Mouse (Mus musculus) forebrain, embryonic 15.5 days (tissue): Measurements from ENCODE around the gene Nmur1. TPM values are rescaled to one million over a fixed set of nuclear protein-coding genes. Genes with fewer than 3 reads are reported as not detected.
A peak's percentile ranks its signal among the peaks of the same experiment; 100 is the strongest.

Source experiments
- ATAC-seq: fragments of 200-750 bp; cut with Nextera tagmentation; replicated peaks from 2 replicates; pipeline ENCODE4 v1.8.0; 2017; ENCODE audit warnings: mild to moderate bottlenecking, moderate TSS enrichment, moderate library complexity
- H3K27ac ChIP-seq: fragments of 300-500 bp; sonication (generic); replicated peaks from 2 replicates; pipeline ENCODE4 v1.5.1; 2015; ENCODE audit warnings: mild to moderate bottlenecking, inconsistent platforms
- H3K27me3 ChIP-seq: fragments of 300-500 bp; sonication (generic); 2 replicates; pipeline ENCODE4 v1.6.1; 2015; ENCODE audit warnings: inconsistent platforms
- H3K36me3 ChIP-seq: fragments of 300-500 bp; sonication (generic); 2 replicates; pipeline ENCODE4 v1.6.1; 2015; ENCODE audit warnings: mild to moderate bottlenecking, inconsistent platforms
- H3K4me1 ChIP-seq: fragments of 300-500 bp; sonication (generic); 2 replicates; pipeline ENCODE4 v1.6.1; 2015; ENCODE audit warnings: inconsistent platforms
- H3K4me2 ChIP-seq: fragments of 300-500 bp; sonication (generic); replicated peaks from 2 replicates; pipeline ENCODE4 v1.6.1; 2015; ENCODE audit warnings: mild to moderate bottlenecking, inconsistent platforms
- H3K4me3 ChIP-seq: fragments of 300-500 bp; sonication (generic); 2 replicates; pipeline ENCODE4 v1.5.1; 2015; ENCODE audit warnings: mild to moderate bottlenecking, inconsistent platforms
- H3K9ac ChIP-seq: fragments of 300-500 bp; sonication (generic); replicated peaks from 2 replicates; pipeline ENCODE4 v1.6.1; 2015; ENCODE audit warnings: mild to moderate bottlenecking, inconsistent platforms
- H3K9me3 ChIP-seq: fragments of 300-500 bp; sonication (generic); 2 replicates; pipeline ENCODE4 v1.6.1; 2016; ENCODE audit warnings: inconsistent platforms
- WGBS: fragments of 180-500 bp; shearing (Covaris S2); methylation state at CpG from one replicate; pipeline ENCODE4 v1.1.7; 2015; ENCODE audit warnings: mixed read lengths; 5-methylcytosine and 5-hydroxymethylcytosine counted together
- polyA plus RNA-seq: library from polyadenylated mRNA; unstranded; fragments of >200 nt; fragmentation: Nextera tagmentation; extraction: Ambion mirVana; gene quantifications from 2 replicates; pipeline ENCODE4 v1.2.1, GENCODE M21; 2015

Nmur1 gene
- polyA plus RNA-seq, 1 experiment from 2014 or later: 0.18 TPM

- H3K27ac ChIP-seq: no peak overlapping the region
- no peak overlapping the region for H3K9ac ChIP-seq
- no peak overlapping the region for H3K4me3 ChIP-seq
- H3K27me3 ChIP-seq: no peaks in the 10 kb centered on the region
- peaks cover 28% of the 10 kb centered on the region for H3K4me1 ChIP-seq
- H3K36me3 ChIP-seq: peaks cover 5% of the 10 kb centered on the region
- WGBS: 93% methylated on average over 4 of the region's 4 CpGs
- no peak for ATAC-seq
- H3K9me3 ChIP-seq: no peaks in the 10 kb centered on the region
- H3K4me2 ChIP-seq: no peak overlapping the region
Measured at GRCm38 (mm10) chr1:86361852-86362615, 64.0 kb downstream of the Nmur1 start.

DNA sequence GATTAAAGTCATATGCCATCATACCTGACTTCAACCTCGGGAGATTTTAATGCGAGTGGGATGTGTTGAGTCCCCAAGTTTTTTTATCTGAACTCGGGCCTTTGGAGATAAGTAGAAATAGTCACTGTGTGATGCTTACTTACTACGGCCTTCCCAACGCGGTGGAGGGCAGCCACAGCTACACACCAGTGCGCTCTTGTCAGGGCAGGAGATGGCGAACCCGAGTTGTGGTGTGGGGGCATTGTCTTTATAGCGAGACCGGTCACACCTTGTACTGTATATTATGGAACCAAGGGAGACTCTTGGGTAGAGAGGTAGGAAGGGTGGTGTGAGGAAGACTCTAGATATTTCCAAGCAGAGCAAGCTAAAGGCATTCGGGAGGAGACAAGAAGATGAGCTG, 65.6 kb downstream of the Nmur1 start:
- Histone ChIP-seq H3K36me3 (peaks cover 21% of the 10 kb centered on the region), H3K27me3 (no peaks in the 10 kb centered on the region), H3K4me1 (peaks cover 29% of the 10 kb centered on the region), H3K9me3 (no peaks in the 10 kb centered on the region), H3K9ac (peak overlapping the region; percentile 87), H3K4me3 (peak overlapping the region; percentile 96), H3K4me2 (peak overlapping the region; percentile 65), H3K27ac (0 out of 2 replicates have a peak overlapping the region, but pooled peaks have one; percentile 100)
- WGBS: 19% methylated on average over 12 of the region's 12 CpGs
- ATAC-seq: no peak

- H3K27me3 ChIP-seq: no peaks in the 10 kb centered on the region
- H3K36me3 ChIP-seq: peaks cover 27% of the 10 kb centered on the region
- H3K4me2 ChIP-seq: peak overlapping the region; percentile 65
- WGBS: under 1% methylated on average over 26 of the region's 26 CpGs
- ATAC-seq: no peak
- H3K4me1 ChIP-seq: peaks cover 29% of the 10 kb centered on the region
- H3K27ac ChIP-seq: peak overlapping the region; percentile 100
- peak overlapping the region; percentile 87 for H3K9ac ChIP-seq
- H3K4me3 ChIP-seq: peak overlapping the region; percentile 96
- H3K9me3 ChIP-seq: no peaks in the 10 kb centered on the region
Measured at GRCm38 (mm10) chr1:86359798-86360179, 66.2 kb downstream of the Nmur1 start.

DNA sequence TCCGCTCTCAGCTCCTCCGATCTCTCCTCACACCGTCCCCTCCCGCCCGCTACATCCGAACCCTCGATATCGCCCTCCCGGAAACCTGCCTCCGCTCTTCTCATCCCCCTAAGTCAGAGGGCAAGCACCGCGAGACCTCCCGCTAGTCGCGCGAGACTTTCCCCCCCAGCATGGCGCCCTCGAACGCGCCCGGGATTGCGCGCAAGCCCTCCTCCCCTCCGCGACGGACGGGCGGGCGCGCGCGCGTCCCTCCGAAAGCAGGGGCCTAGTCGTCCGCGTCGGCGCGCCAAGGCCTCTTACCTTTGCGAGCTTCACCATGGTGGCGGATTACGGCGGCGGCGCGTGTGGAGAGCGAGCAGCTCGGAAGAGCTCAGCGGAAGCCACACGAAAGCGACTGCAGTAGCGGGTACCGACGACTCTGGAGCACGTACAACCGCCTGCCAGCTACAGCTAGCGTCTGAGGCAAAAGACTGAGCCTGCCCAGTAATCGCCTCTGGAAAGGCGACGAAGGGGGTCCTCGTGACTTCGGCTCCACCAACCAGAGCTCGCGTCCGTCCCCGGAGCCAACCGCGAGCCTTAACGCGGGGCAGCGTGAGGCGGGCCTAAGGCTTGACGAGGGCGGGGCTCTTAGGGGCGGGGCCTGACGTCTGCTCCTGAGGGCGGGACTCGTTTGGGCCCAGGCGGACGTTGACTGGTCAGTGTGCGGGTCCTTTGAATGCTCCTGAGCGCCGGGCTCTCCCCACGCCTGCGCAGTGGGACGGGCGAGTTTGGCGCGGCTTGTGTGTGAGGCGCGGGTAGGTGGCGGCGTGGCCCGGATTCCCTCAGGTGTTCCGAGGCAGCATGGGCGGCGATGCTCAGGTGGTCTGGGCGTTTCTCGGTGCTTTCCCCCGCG, 66.9 kb downstream of the Nmur1 start, which contains the start of gene Ncl:
Gene Ncl, minus strand, starts transcription at position 495 of the 892 bp plus-strand sequence.
- Histone ChIP-seq H3K4me1 (peaks cover 29% of the 10 kb centered on the region), H3K4me2 (peak within 1 kb of the TSS; percentile 92), H3K27ac (peak within 1 kb of the TSS; percentile 100), H3K27me3 (no peaks in the 10 kb centered on the region), H3K36me3 (peaks cover 33% of the 10 kb centered on the region), H3K9ac (peak within 1 kb of the TSS; percentile 97), H3K9me3 (no peaks in the 10 kb centered on the region), H3K4me3 (peak within 1 kb of the TSS; percentile 96)
- ATAC-seq: peak; percentile 99
- WGBS: under 1% methylated on average over 102 of the region's 102 CpGs

GRCm38 (mm10) chr1:86358229-86358905, 67.7 kb downstream of the Nmur1 start:
- no peak; the same call in 1 of the 2 replicates for ATAC-seq
- H3K4me3 ChIP-seq: peak overlapping the region; percentile 96
- WGBS: under 1% methylated on average over 41 of the region's 41 CpGs
- H3K36me3 ChIP-seq: peaks cover 41% of the 10 kb centered on the region
- H3K27ac ChIP-seq: peak overlapping the region; percentile 100
- H3K9me3 ChIP-seq: no peaks in the 10 kb centered on the region
- peak overlapping the region; percentile 97 for H3K9ac ChIP-seq
- H3K27me3 ChIP-seq: no peaks in the 10 kb centered on the region
- H3K4me1 ChIP-seq: peaks cover 29% of the 10 kb centered on the region
- H3K4me2 ChIP-seq: peak overlapping the region; percentile 92

DNA sequence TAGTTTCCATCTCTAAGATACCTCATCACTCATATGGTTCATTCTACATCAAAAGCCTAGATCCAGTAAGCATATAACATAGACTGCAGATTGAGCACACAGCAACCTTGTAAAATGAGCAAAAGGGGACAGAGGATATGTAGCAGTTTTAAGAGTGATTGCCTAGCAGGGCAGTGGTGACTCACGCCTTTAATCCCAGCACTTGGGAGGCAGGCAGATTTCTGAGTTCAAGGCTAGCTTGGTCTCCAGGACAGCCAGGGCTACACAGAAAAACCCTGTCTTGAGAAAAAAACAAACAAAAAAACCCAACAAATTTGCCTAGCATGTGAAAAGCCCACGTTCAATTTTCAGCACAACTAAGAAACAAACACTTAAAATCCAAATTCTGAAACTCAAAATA, 71.8 kb downstream of the Nmur1 start:
- Histone ChIP-seq H3K36me3 (peaks cover 82% of the 10 kb centered on the region), H3K27ac (no peak overlapping the region), H3K4me3 (no peak overlapping the region), H3K4me2 (no peak overlapping the region), H3K9me3 (no peaks in the 10 kb centered on the region), H3K4me1 (peaks cover 12% of the 10 kb centered on the region), H3K9ac (no peak overlapping the region), H3K27me3 (no peaks in the 10 kb centered on the region)
- no peak for ATAC-seq
- WGBS: 89% methylated on average over 2 of the region's 2 CpGs

DNA sequence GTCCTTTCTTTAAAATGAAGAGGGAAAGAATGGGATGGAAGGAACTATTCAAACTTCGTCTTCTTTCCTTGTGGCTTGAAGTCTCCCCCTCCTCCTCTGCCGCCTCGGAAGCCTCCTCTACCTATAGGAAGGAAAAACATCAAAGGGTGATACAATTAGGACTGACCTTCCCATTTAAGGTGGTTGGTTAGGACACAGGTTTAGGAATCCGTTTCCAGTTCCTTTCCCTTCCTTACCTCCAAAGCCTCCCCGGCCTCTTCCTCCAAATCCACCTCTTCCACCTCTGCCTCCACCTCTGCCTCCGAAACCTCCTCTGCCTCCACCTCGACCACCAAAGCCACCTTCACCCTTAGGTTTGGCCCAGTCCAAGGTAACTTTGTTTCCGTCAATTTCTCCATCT, 75.5 kb downstream of the Nmur1 start:
- Histone ChIP-seq H3K36me3 (peaks cover 90% of the 10 kb centered on the region), H3K27me3 (no peaks in the 10 kb centered on the region), H3K4me3 (no peak overlapping the region), H3K4me1 (no peaks in the 10 kb centered on the region), H3K9ac (no peak overlapping the region), H3K9me3 (no peaks in the 10 kb centered on the region), H3K27ac (no peak overlapping the region), H3K4me2 (no peak overlapping the region)
- WGBS: 94% methylated on average over 8 of the region's 8 CpGs
- no peak for ATAC-seq

GRCm38 (mm10) chr1:86349696-86350095, 76.3 kb downstream of the Nmur1 start:
- Histone ChIP-seq H3K4me3 (no peak overlapping the region), H3K4me2 (no peak overlapping the region), H3K4me1 (no peaks in the 10 kb centered on the region), H3K36me3 (peaks cover 84% of the 10 kb centered on the region), H3K27ac (no peak overlapping the region), H3K27me3 (no peaks in the 10 kb centered on the region), H3K9me3 (no peaks in the 10 kb centered on the region), H3K9ac (no peak overlapping the region)
- ATAC-seq: no peak
- WGBS: 85% methylated on average over 1 of the region's 1 CpGs

DNA sequence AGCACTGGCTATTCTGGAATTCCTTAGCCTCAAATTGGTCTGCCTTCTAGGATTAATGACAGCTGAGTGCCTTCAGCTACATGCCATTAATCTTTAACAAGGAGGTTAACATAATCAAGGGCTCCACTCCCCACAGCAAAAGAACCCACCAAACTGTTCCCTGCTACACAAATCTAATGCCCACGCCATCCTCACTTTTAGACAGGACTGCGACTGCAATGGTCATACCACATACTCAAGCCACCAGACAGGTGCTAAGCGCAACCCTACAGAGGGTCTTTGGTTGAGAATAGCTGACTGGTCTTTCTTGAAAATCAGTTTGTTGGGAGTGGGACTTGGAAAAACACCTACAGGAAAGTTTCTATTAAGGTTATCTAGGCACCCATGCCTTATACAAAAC, 76.8 kb downstream of the Nmur1 start:
- Histone ChIP-seq H3K36me3 (peaks cover 81% of the 10 kb centered on the region), H3K4me2 (no peak overlapping the region), H3K4me1 (no peaks in the 10 kb centered on the region), H3K4me3 (no peak overlapping the region), H3K27ac (no peak overlapping the region), H3K9me3 (no peaks in the 10 kb centered on the region), H3K27me3 (no peaks in the 10 kb centered on the region), H3K9ac (no peak overlapping the region)
- WGBS: 94% methylated on average over 3 of the region's 3 CpGs
- ATAC-seq: no peak

- H3K9ac ChIP-seq: no peak overlapping the region
- no peaks in the 10 kb centered on the region for H3K9me3 ChIP-seq
- no peaks in the 10 kb centered on the region for H3K27me3 ChIP-seq
- ATAC-seq: no peak
- 57% methylated on average over 4 of the region's 4 CpGs for WGBS
- no peak overlapping the region for H3K4me3 ChIP-seq
- H3K4me2 ChIP-seq: no peak overlapping the region
- H3K4me1 ChIP-seq: no peaks in the 10 kb centered on the region
- H3K36me3 ChIP-seq: peaks cover 77% of the 10 kb centered on the region
- H3K27ac ChIP-seq: no peak overlapping the region
Measured at GRCm38 (mm10) chr1:86348801-86349200, 77.2 kb downstream of the Nmur1 start.

- no peaks in the 10 kb centered on the region for H3K4me1 ChIP-seq
- WGBS: 85% methylated on average over 1 of the region's 1 CpGs
- peaks cover 70% of the 10 kb centered on the region for H3K36me3 ChIP-seq
- no peak overlapping the region for H3K4me3 ChIP-seq
- no peak overlapping the region for H3K9ac ChIP-seq
- H3K27ac ChIP-seq: no peak overlapping the region
- H3K9me3 ChIP-seq: no peaks in the 10 kb centered on the region
- H3K4me2 ChIP-seq: no peak overlapping the region
- ATAC-seq: no peak
- no peaks in the 10 kb centered on the region for H3K27me3 ChIP-seq
Measured at GRCm38 (mm10) chr1:86348083-86348482, 77.9 kb downstream of the Nmur1 start.

GRCm38 (mm10) chr1:86347716-86348045, 78.3 kb downstream of the Nmur1 start:
- Histone ChIP-seq H3K9me3 (no peaks in the 10 kb centered on the region), H3K36me3 (peaks cover 67% of the 10 kb centered on the region), H3K9ac (no peak overlapping the region), H3K27me3 (no peaks in the 10 kb centered on the region), H3K4me3 (no peak overlapping the region), H3K4me2 (no peak overlapping the region), H3K27ac (no peak overlapping the region), H3K4me1 (no peaks in the 10 kb centered on the region)
- WGBS: 50% methylated on average over 1 of the region's 1 CpGs
- ATAC-seq: 0 out of 2 replicates have a peak, but pooled peaks have one; percentile 43
